12 mouse cellular contexts compared by ENCODE assay signal in genomic region chr12:56534311-56534650, GRCm38 (mm10). TPM values are rescaled to one million over a fixed set of nuclear protein-coding genes. Genes with fewer than 3 reads are reported as not detected.
A peak's percentile ranks its signal among the peaks of the same experiment; 100 is the strongest.
DNase-seq lines count a peak whose midpoint lies in the region; ATAC-seq lines count a peak whose summit lies in the region.
"Had no signal": no experiment of that assay in that cellular context is flagged by ENCODE, and none has a peak within 500 bp of the region (broad histone marks: within the 10 kb centered on the region; RNA-seq: fewer than 3 reads in every experiment).

No protein-coding gene starts in this region.

- peaks cover 95% of the 10 kb centered on the region for H3K27me3 ChIP-seq in kidney, embryonic 14.5 days (ENCODE audit: control insufficient read depth, insufficient read depth, low read length)
- H3K27me3 ChIP-seq in embryonic facial prominence, embryonic 15.5 days: peaks cover 97% of the 10 kb centered on the region
- H3K27me3 ChIP-seq in intestine, embryonic 14.5 days (replicated peaks; ENCODE audit: control insufficient read depth, insufficient read depth, low read length): peaks cover 98% of the 10 kb centered on the region
- H3K27me3 ChIP-seq in midbrain, embryonic 15.5 days (replicated peaks): peaks cover 87% of the 10 kb centered on the region

- intact Hi-C loops in gastrocnemius, postnatal 36 days (cut with DNase I): no loop called here

- no peak for ATAC-seq in kidney, embryonic 14.5 days (ENCODE audit: low FRiP score, low TSS enrichment)
- ATAC-seq in embryonic facial prominence, embryonic 15.5 days (ENCODE audit: insufficient number of reproducible peaks, low FRiP score, low TSS enrichment, low read depth): no peak
- 0 out of 2 replicates have a peak, but pooled peaks have one; percentile 20 for ATAC-seq in intestine, embryonic 14.5 days (replicated peaks; ENCODE audit: low FRiP score, low TSS enrichment, low read depth)
- no peak; the same call in 1 of the 2 replicates for ATAC-seq in midbrain, embryonic 15.5 days (replicated peaks)
- ATAC-seq: inflammation-experienced regulatory T-cells, adult 6 months had no signal

- no peak overlapping the region for H3K9ac ChIP-seq in kidney, embryonic 14.5 days (ENCODE audit: low read depth, low read length)
- no peak overlapping the region for H3K9ac ChIP-seq in embryonic facial prominence, embryonic 15.5 days
- no peak overlapping the region for H3K9ac ChIP-seq in intestine, embryonic 14.5 days (ENCODE audit: low read length)
- no peak overlapping the region for H3K9ac ChIP-seq in midbrain, embryonic 15.5 days

- H3K4me1 ChIP-seq in kidney, embryonic 14.5 days (ENCODE audit: control insufficient read depth, insufficient read depth, low read length): peaks cover 7% of the 10 kb centered on the region; the same call in 1 of the 2 replicates
- peaks cover 31% of the 10 kb centered on the region for H3K4me1 ChIP-seq in embryonic facial prominence, embryonic 15.5 days
- 0 out of 2 replicates have a peak, but pooled peaks cover 3% of the 10 kb centered on the region for H3K4me1 ChIP-seq in intestine, embryonic 14.5 days (replicated peaks; ENCODE audit: control insufficient read depth, insufficient read depth, low read length)
- H3K4me1 ChIP-seq in midbrain, embryonic 15.5 days: peaks cover 18% of the 10 kb centered on the region

- DNase-seq in kidney, postnatal 14 days: no peak
- no peak for DNase-seq in intestine, embryonic 14.5 days (ENCODE audit: low spot score)
- no peak for DNase-seq in frontal cortex, postnatal 14 days (ENCODE audit: low spot score in 2 of 2)
- no peak for DNase-seq in gastrocnemius, postnatal 36 days
- no peak for DNase-seq in kidney, postnatal 4 days
- DNase-seq: adrenal gland, adult 8-10 months had no signal

- H3K27ac ChIP-seq in kidney, embryonic 14.5 days (ENCODE audit: low read depth, low read length): no peak overlapping the region
- H3K27ac ChIP-seq in embryonic facial prominence, embryonic 15.5 days (replicated peaks): no peak overlapping the region
- H3K27ac ChIP-seq in intestine, embryonic 14.5 days (ENCODE audit: low read depth): no peak overlapping the region
- H3K27ac ChIP-seq in midbrain, embryonic 15.5 days: peak overlapping the region; percentile 49; the same call in 1 of the 2 replicates

- H3K9me3 ChIP-seq in kidney, embryonic 14.5 days (ENCODE audit: control insufficient read depth, low read length): no peaks in the 10 kb centered on the region
- H3K9me3 ChIP-seq in embryonic facial prominence, embryonic 15.5 days (replicated peaks): no peaks in the 10 kb centered on the region
- no peaks in the 10 kb centered on the region for H3K9me3 ChIP-seq in intestine, embryonic 14.5 days (ENCODE audit: control insufficient read depth, low read length)
- no peaks in the 10 kb centered on the region for H3K9me3 ChIP-seq in midbrain, embryonic 15.5 days

- H3K4me3 ChIP-seq in kidney, embryonic 14.5 days (ENCODE audit: low read length): peak overlapping the region; percentile 27
- H3K4me3 ChIP-seq in embryonic facial prominence, embryonic 15.5 days (replicated peaks): peak overlapping the region; percentile 39
- H3K4me3 ChIP-seq in intestine, embryonic 14.5 days (ENCODE audit: low read depth, low read length): 0 out of 2 replicates have a peak overlapping the region, but pooled peaks have one; percentile 11
- peak overlapping the region; percentile 30 for H3K4me3 ChIP-seq in midbrain, embryonic 15.5 days

- H3K4me2 ChIP-seq in kidney, embryonic 14.5 days (replicated peaks; ENCODE audit: low read depth, low read length): peak overlapping the region; percentile 36
- peak overlapping the region; percentile 54 for H3K4me2 ChIP-seq in embryonic facial prominence, embryonic 15.5 days (replicated peaks)
- peak overlapping the region; percentile 42 for H3K4me2 ChIP-seq in intestine, embryonic 14.5 days (ENCODE audit: low read length)
- H3K4me2 ChIP-seq in midbrain, embryonic 15.5 days: peak overlapping the region; percentile 41; the same call in 1 of the 2 replicates

- under 1% methylated on average over 23 of the region's 24 CpGs for WGBS in kidney, embryonic 14.5 days
- WGBS in embryonic facial prominence, embryonic 15.5 days: under 1% methylated on average over 24 of the region's 24 CpGs
- 3% methylated on average over 24 of the region's 24 CpGs for WGBS in intestine, embryonic 14.5 days
- WGBS in midbrain, embryonic 15.5 days: under 1% methylated on average over 24 of the region's 24 CpGs

- no peaks in the 10 kb centered on the region for H3K36me3 ChIP-seq in kidney, embryonic 14.5 days (ENCODE audit: control insufficient read depth, insufficient read depth, low read length)
- H3K36me3 ChIP-seq in embryonic facial prominence, embryonic 15.5 days: no peaks in the 10 kb centered on the region
- no peaks in the 10 kb centered on the region for H3K36me3 ChIP-seq in intestine, embryonic 14.5 days (ENCODE audit: control insufficient read depth, insufficient read depth, low read length)
- H3K36me3 ChIP-seq in midbrain, embryonic 15.5 days (replicated peaks): no peaks in the 10 kb centered on the region

RNA-seq across cellular contexts. Expression of gene Nkx2-1, which starts 2.4 kb away (rescaled TPM):
- not detected in 2 replicates for polyA plus RNA-seq in kidney, embryonic 14.5 days (2014; fragmentation: Nextera tagmentation; extraction: Ambion mirVana)
- not detected in 2 replicates for polyA plus RNA-seq in embryonic facial prominence, embryonic 15.5 days (2015; fragmentation: Nextera tagmentation; extraction: Ambion mirVana)
- not detected in 2 replicates for polyA plus RNA-seq in intestine, embryonic 14.5 days (2014; fragmentation: Nextera tagmentation; extraction: Ambion mirVana)
- polyA plus RNA-seq in midbrain, embryonic 15.5 days (2015; fragmentation: Nextera tagmentation; extraction: Ambion mirVana): 6.3 and 8.0 TPM in 2 replicates
- not detected for total RNA-seq in gastrocnemius, postnatal 36 days (2021)
- total RNA-seq: adrenal gland, adult 8-10 months; monocyte, adult 5-6 weeks had no signal
- polyA plus RNA-seq: inflammation-experienced regulatory T-cells, adult 6 months; spleen, adult 2 months had no signal
